19 mouse cellular contexts compared by ENCODE assay signal in genomic region chr6:28521416-28521815, GRCm38 (mm10).
"Had no signal": no experiment of that assay in that cellular context is flagged by ENCODE, and none has a peak within 500 bp of the region (broad histone marks: within the 10 kb centered on the region; RNA-seq: fewer than 3 reads in every experiment).

No protein-coding gene starts in this region.

- H3K4me3 ChIP-seq: liver, embryonic 12.5 days; megakaryocyte, embryonic 14.5 days; midbrain, embryonic 10.5 days; midbrain, embryonic 12.5 days; neural tube, embryonic 12.5 days had no signal

- DNase-seq: lung, adult 18-20 months; lung, embryonic 14.5 days; lung, postnatal 10 days; lung, postnatal 4 days; midbrain, embryonic 14.5 days; retina, postnatal 1 day; right cerebral cortex, adult 18-20 months; right cerebral cortex, postnatal 25 days; right cerebral cortex, postnatal 4 days; spleen, adult 18-20 months; thymus, adult 18-20 months; thymus, postnatal 25 days; thymus, postnatal 4 days had no signal

- ATAC-seq: liver, embryonic 12.5 days had no signal

- H3K9ac ChIP-seq: liver, embryonic 12.5 days; liver, embryonic 14.5 days; lung, embryonic 14.5 days; midbrain, embryonic 12.5 days; neural tube, embryonic 12.5 days had no signal

- H3K9me3 ChIP-seq: liver, embryonic 12.5 days; megakaryocyte, embryonic 14.5 days; midbrain, embryonic 10.5 days; midbrain, embryonic 12.5 days; neural tube, embryonic 12.5 days had no signal

- H3K4me1 ChIP-seq: neural tube, embryonic 12.5 days had no signal

- H3K27ac ChIP-seq: liver, embryonic 12.5 days; liver, embryonic 14.5 days; midbrain, embryonic 10.5 days; midbrain, embryonic 12.5 days; neural tube, embryonic 12.5 days had no signal

- H3K27me3 ChIP-seq: liver, embryonic 12.5 days; megakaryocyte, embryonic 14.5 days; midbrain, embryonic 12.5 days; neural tube, embryonic 12.5 days had no signal
